Mouse (Mus musculus): ENCODE data around the gene Ttc9c.

The Ttc9c gene

DNA sequence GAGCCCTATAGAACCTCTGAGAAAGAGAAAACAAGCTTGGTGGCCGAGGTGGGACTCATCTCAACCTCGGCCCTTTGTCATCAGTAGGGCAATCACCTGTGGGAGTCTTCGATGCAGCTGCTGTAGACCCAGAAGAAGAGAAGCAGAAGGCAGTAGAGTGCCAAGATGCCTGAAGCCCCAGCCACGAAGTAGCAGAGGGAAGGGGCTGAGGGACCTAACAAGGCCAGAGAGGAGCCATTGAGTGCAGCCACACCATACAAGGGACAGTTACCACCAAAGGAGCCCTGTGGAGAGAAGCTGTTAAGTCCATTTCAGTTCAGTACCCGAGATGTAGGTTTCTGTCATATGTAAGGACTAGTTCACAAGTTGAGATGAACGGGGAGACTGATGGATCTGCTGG is 45.7 kb downstream of the Ttc9c start:
- DNase-seq, result no peak

DNA sequence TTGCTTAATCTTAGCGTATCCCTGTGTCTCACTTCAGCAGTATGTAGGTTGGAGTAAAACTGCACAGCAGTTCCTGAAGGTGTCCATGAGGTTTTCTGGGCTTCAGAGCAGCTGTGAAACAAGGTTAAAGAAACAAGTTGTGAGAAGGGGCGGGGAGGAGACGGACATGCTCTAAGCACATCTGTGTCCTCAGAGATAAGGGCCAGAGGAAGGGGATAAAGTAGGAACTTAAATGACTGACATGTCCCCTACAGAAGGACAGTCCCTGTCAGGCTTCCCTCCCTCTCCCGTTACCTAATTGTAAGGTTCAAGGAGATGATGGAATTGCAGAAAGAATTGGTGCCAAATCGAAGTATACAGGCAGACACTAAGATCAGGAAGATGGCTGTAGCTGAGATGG is 46.1 kb downstream of the Ttc9c start:
- no peak for DNase-seq

DNA sequence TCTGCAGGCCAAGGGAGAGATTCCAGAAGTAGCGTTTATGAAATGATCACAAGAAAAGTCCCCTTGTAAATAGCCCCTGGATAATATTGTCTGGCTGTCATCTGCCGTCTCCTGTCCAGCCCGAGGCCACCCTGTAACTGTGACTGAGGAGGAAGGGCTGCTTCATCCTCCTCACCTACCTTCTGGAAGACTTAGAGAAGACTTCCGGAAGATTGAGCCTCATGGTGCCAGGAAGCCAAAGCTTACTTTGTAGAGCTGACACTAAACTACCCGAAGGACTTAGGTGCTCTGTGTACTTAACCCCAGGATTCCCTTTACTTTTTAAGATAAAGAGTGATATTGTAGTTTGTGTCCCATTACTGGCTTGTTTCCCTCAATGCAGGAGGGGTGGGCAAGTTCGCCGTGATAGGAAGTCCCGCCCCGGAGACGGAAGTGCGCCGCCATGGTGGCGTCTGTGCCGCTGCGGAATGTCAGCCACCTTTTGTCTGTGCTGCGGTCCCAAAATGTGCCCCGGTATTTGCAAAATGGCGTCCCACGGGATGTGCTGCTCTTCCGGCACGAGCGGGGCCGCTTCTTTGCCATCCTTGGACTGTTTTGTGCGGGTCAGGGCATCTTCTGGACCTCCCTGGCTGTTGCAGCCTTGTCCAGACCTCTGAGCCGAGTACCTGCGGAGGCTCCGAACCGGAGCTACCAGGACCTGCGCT is 48.4 kb downstream of the Ttc9c start, which contains the start of gene Tmem223:
Tmem223 (plus strand) TSS at position 430 of the 704 bp plus-strand sequence.
- peak; percentile 64 to 76 for DNase-seq

DNA sequence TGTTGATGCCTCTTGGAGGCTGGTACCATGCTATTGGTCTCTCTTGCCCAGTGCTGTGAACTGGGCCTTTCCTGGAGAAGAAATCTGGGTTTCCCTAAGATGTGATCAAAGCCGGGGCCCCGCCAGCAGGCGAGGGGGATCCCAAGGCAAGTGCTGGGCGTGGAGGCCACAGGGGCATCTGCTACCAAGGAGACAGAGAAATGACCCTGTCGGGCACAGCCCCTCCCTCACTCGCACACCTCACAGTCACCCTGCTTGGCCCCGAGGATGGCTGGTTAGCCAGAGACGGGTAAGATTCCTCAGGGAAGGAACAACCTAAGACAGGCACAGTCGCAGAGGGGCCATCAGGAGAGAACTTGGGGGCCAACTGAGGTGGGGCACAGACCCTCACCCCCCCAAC is 53.6 kb downstream of the Ttc9c start:
- DNase-seq, result no peak

GRCm38 (mm10) chr19:8763276-8763675 is 55.9 kb downstream of the Ttc9c start:
- no peak for DNase-seq

- DNase-seq, result no peak
Measured at GRCm38 (mm10) chr19:8760757-8761156, 58.4 kb downstream of the Ttc9c start.
